Mouse (Mus musculus) spleen, adult 2 months (tissue): ENCODE measurements at regions not wholly inside any gene's neighbourhood (a gene's known extent, or its start where the extent isn't known, plus 50 kb on each side); places are given as distances from the start of the nearest gene placed in this dataset.

Source experiments
- CTCF ChIP-seq: fragments of 200-500 bp; IDR thresholded peaks from 2 replicates; pipeline ENCODE4 v1.5.1; 2011; ENCODE audit warnings: mild to moderate bottlenecking, inconsistent platforms; ENCODE audit not compliant: insufficient read depth, insufficient read length, insufficient replicate concordance; ENCODE audit errors: extremely low read depth
- POLR2A ChIP-seq: fragments of 200-500 bp; IDR thresholded peaks from 2 replicates; pipeline ENCODE4 v1.6.1; 2011; ENCODE audit warnings: low read depth, low read length, inconsistent platforms

GRCm38 (mm10) chr3:37968654-37969053, 244.4 kb upstream of the Gm5148 start:
- TF ChIP-seq POLR2A (no peak), CTCF (no peak)
